Mouse (Mus musculus): ENCODE data around the gene Agpat2.

Agpat2 gene

GRCm38 (mm10) chr2:26594934-26595724, 9.1 kb downstream of the Agpat2 start:
- DNase-seq: no peak

GRCm38 (mm10) chr2:26594461-26594933, 9.7 kb downstream of the Agpat2 start:
- no peak for DNase-seq

GRCm38 (mm10) chr2:26594022-26594346, 10.2 kb downstream of the Agpat2 start:
- DNase-seq: peak; percentile 23 to 28

- no peak for DNase-seq
Observed at GRCm38 (mm10) chr2:26593211-26594021, 10.8 kb downstream of the Agpat2 start.

- no peak for DNase-seq
Observed at GRCm38 (mm10) chr2:26591416-26591815, 12.8 kb downstream of the Agpat2 start.

GRCm38 (mm10) chr2:26590962-26591361, 13.3 kb downstream of the Agpat2 start:
- no peak for DNase-seq

GRCm38 (mm10) chr2:26590282-26590681, 13.9 kb downstream of the Agpat2 start:
- DNase-seq: no peak

GRCm38 (mm10) chr2:26589284-26589683, 14.9 kb downstream of the Agpat2 start:
- no peak for DNase-seq

- DNase-seq: no peak
Observed at GRCm38 (mm10) chr2:26588573-26588972, 15.6 kb downstream of the Agpat2 start.

- no peak for DNase-seq
Observed at GRCm38 (mm10) chr2:26587044-26587405, 17.2 kb downstream of the Agpat2 start.

GRCm38 (mm10) chr2:26586294-26587043, 17.7 kb downstream of the Agpat2 start, which contains the start of gene Gm20532:
Gene Gm20532 (plus strand): TSS chr2:26586639.
- peak; percentile 50 to 74 for DNase-seq

GRCm38 (mm10) chr2:26585713-26586112, 18.5 kb downstream of the Agpat2 start:
- DNase-seq: peak in 1 of 2 experiments; percentile 13

GRCm38 (mm10) chr2:26583640-26584039, 20.6 kb downstream of the Agpat2 start:
- no peak for DNase-seq

GRCm38 (mm10) chr2:26582741-26583140, 21.5 kb downstream of the Agpat2 start:
- DNase-seq: no peak

- DNase-seq: no peak
Observed at GRCm38 (mm10) chr2:26582203-26582602, 22.0 kb downstream of the Agpat2 start.

GRCm38 (mm10) chr2:26580751-26581150, 23.5 kb downstream of the Agpat2 start:
- no peak for DNase-seq

GRCm38 (mm10) chr2:26579714-26580113, 24.5 kb downstream of the Agpat2 start, which contains the start of gene Egfl7:
Gene Egfl7 (plus strand): TSS chr2:26580014.
- DNase-seq: no peak

GRCm38 (mm10) chr2:26578369-26578768, 25.8 kb downstream of the Agpat2 start:
- DNase-seq: no peak

GRCm38 (mm10) chr2:26576462-26576861, 27.8 kb downstream of the Agpat2 start:
- no peak for DNase-seq

GRCm38 (mm10) chr2:26575865-26576264, 28.4 kb downstream of the Agpat2 start:
- no peak for DNase-seq

- no peak for DNase-seq
Observed at GRCm38 (mm10) chr2:26575378-26575777, 28.8 kb downstream of the Agpat2 start.

- no peak for DNase-seq
Observed at GRCm38 (mm10) chr2:26574862-26575261, 29.4 kb downstream of the Agpat2 start.

GRCm38 (mm10) chr2:26573807-26574206, 30.4 kb downstream of the Agpat2 start:
- no peak for DNase-seq
